Comparison of ENCODE assay signal across 12 mouse cellular contexts in genomic region chr2:115723452-115723851, GRCm38 (mm10).
DNase-seq lines count a peak whose midpoint lies in the region; ATAC-seq and TF ChIP-seq lines count a peak whose summit lies in the region.
"Had no signal": no experiment of that assay in that cellular context is flagged by ENCODE, and none has a peak within 500 bp of the region (broad histone marks: within the 10 kb centered on the region; RNA-seq: fewer than 3 reads in every experiment).

No protein-coding gene starts in this region.

- H3K4me1 ChIP-seq in hindbrain, embryonic 10.5 days (replicated peaks), result peaks cover 42% of the 10 kb centered on the region
- H3K4me1 ChIP-seq in hindbrain, embryonic 16.5 days (ENCODE audit: control insufficient read depth, insufficient read depth, low read depth, low read length), result no peaks in the 10 kb centered on the region
- H3K4me1 ChIP-seq in neural tube, embryonic 12.5 days, result peaks cover 8% of the 10 kb centered on the region
- H3K4me1 ChIP-seq in forebrain, postnatal 0 days (ENCODE audit: insufficient read depth), result peaks cover 8% of the 10 kb centered on the region; the same call in 1 of the 2 replicates
- peaks cover 13% of the 10 kb centered on the region; the same call in 1 of the 2 replicates for H3K4me1 ChIP-seq in stomach, embryonic 16.5 days (ENCODE audit: control insufficient read depth, insufficient read depth, low read length)

- ATAC-seq in hindbrain, embryonic 16.5 days, result no peak
- peak; percentile 76 for ATAC-seq in neural tube, embryonic 12.5 days (ENCODE audit: low FRiP score, low read depth)
- ATAC-seq in forebrain, postnatal 0 days, result no peak
- peak; percentile 21; the same call in 1 of the 2 replicates for ATAC-seq in stomach, embryonic 16.5 days (ENCODE audit: insufficient read depth, low FRiP score)
- ATAC-seq in cerebellum, adult (ENCODE audit: insufficient number of reproducible peaks, low FRiP score, low TSS enrichment), result no peak
- ATAC-seq: liver, postnatal 0 days had no signal

- H3K9ac ChIP-seq in hindbrain, embryonic 16.5 days (ENCODE audit: low read depth, low read length), result no peak overlapping the region
- no peak overlapping the region for H3K9ac ChIP-seq in neural tube, embryonic 12.5 days
- no peak overlapping the region for H3K9ac ChIP-seq in forebrain, postnatal 0 days
- H3K9ac ChIP-seq in stomach, embryonic 16.5 days (ENCODE audit: low read length), result no peak overlapping the region
- H3K9ac ChIP-seq: heart, embryonic 12.5 days; liver, postnatal 0 days had no signal

- peaks cover 9% of the 10 kb centered on the region for H3K9me3 ChIP-seq in hindbrain, embryonic 10.5 days
- H3K9me3 ChIP-seq in hindbrain, embryonic 16.5 days (ENCODE audit: control insufficient read depth, low read length), result no peaks in the 10 kb centered on the region
- H3K9me3 ChIP-seq in neural tube, embryonic 12.5 days, result peaks cover 5% of the 10 kb centered on the region; the same call in 1 of the 2 replicates
- 0 out of 2 replicates have a peak, but pooled peaks cover 3% of the 10 kb centered on the region for H3K9me3 ChIP-seq in forebrain, postnatal 0 days (ENCODE audit: low read length)
- H3K9me3 ChIP-seq in stomach, embryonic 16.5 days (replicated peaks; ENCODE audit: control insufficient read depth, low read length), result peaks cover 8% of the 10 kb centered on the region; the same call in 1 of the 2 replicates

- no peak overlapping the region for H3K4me2 ChIP-seq in hindbrain, embryonic 16.5 days (ENCODE audit: low read length)
- no peak overlapping the region for H3K4me2 ChIP-seq in neural tube, embryonic 12.5 days (replicated peaks)
- H3K4me2 ChIP-seq in forebrain, postnatal 0 days (ENCODE audit: low read depth), result no peak overlapping the region
- H3K4me2 ChIP-seq in stomach, embryonic 16.5 days (ENCODE audit: low read depth, low read length), result no peak overlapping the region
- H3K4me2 ChIP-seq: heart, embryonic 12.5 days had no signal

- no peaks in the 10 kb centered on the region for H3K27me3 ChIP-seq in hindbrain, embryonic 10.5 days (ENCODE audit: insufficient read depth, poor library complexity, severe bottlenecking)
- H3K27me3 ChIP-seq in hindbrain, embryonic 16.5 days (replicated peaks; ENCODE audit: control insufficient read depth, insufficient read depth, low read length), result no peaks in the 10 kb centered on the region
- H3K27me3 ChIP-seq in neural tube, embryonic 12.5 days (replicated peaks), result no peaks in the 10 kb centered on the region
- H3K27me3 ChIP-seq in forebrain, postnatal 0 days (ENCODE audit: insufficient read depth, low read length), result no peaks in the 10 kb centered on the region
- H3K27me3 ChIP-seq in stomach, embryonic 16.5 days (ENCODE audit: control insufficient read depth, insufficient read depth, low read length), result no peaks in the 10 kb centered on the region
- H3K27me3 ChIP-seq: heart, embryonic 12.5 days had no signal

- no peak overlapping the region for H3K4me3 ChIP-seq in hindbrain, embryonic 10.5 days
- H3K4me3 ChIP-seq in hindbrain, embryonic 16.5 days (ENCODE audit: low read length), result no peak overlapping the region
- no peak overlapping the region for H3K4me3 ChIP-seq in neural tube, embryonic 12.5 days
- H3K4me3 ChIP-seq in forebrain, postnatal 0 days (ENCODE audit: low read depth, low read length), result no peak overlapping the region
- no peak overlapping the region for H3K4me3 ChIP-seq in stomach, embryonic 16.5 days (replicated peaks; ENCODE audit: low read length)
- H3K4me3 ChIP-seq: heart, embryonic 12.5 days had no signal

- peak overlapping the region; percentile 23; the same call in 1 of the 2 replicates for H3K27ac ChIP-seq in hindbrain, embryonic 10.5 days
- H3K27ac ChIP-seq in hindbrain, embryonic 16.5 days (ENCODE audit: low read depth, low read length), result no peak overlapping the region
- no peak overlapping the region for H3K27ac ChIP-seq in neural tube, embryonic 12.5 days
- no peak overlapping the region; the same call in 1 of the 2 replicates for H3K27ac ChIP-seq in forebrain, postnatal 0 days (ENCODE audit: low read depth, low read length)
- no peak overlapping the region for H3K27ac ChIP-seq in stomach, embryonic 16.5 days (ENCODE audit: low read length)

- 21% methylated on average over 8 of the region's 8 CpGs for WGBS in hindbrain, embryonic 10.5 days
- WGBS in hindbrain, embryonic 16.5 days, result 15% methylated on average over 8 of the region's 8 CpGs
- 14% methylated on average over 8 of the region's 8 CpGs for WGBS in neural tube, embryonic 12.5 days
- 12% methylated on average over 8 of the region's 8 CpGs for WGBS in forebrain, postnatal 0 days
- WGBS in stomach, embryonic 16.5 days, result 37% methylated on average over 8 of the region's 8 CpGs

- no peak for DNase-seq in hindbrain, embryonic 10.5 days (ENCODE audit: low spot score)
- no peak for DNase-seq in neural tube, embryonic 10.5 days (ENCODE audit: extremely low spot score, low spot score)
- DNase-seq in forebrain, postnatal 0 days, result peak; percentile 30
- DNase-seq in frontal cortex, postnatal 25 days (ENCODE audit: low spot score in 2 of 2), result no peak
- DNase-seq: cerebellum, adult 11-12 months; liver, postnatal 0 days; right cerebral cortex, adult 18-20 months had no signal

- TF ChIP-seq CTCF in forebrain, postnatal 0 days (IDR thresholded peaks at IDR 0.05; ENCODE audit: low read depth), result no peak

- peaks cover 22% of the 10 kb centered on the region for H3K36me3 ChIP-seq in hindbrain, embryonic 10.5 days
- H3K36me3 ChIP-seq in hindbrain, embryonic 16.5 days (ENCODE audit: control insufficient read depth, insufficient read depth, low read length), result no peaks in the 10 kb centered on the region
- 0 out of 2 replicates have a peak, but pooled peaks cover 2% of the 10 kb centered on the region for H3K36me3 ChIP-seq in neural tube, embryonic 12.5 days
- H3K36me3 ChIP-seq in forebrain, postnatal 0 days (ENCODE audit: insufficient read depth), result no peaks in the 10 kb centered on the region
- H3K36me3 ChIP-seq in stomach, embryonic 16.5 days (ENCODE audit: control insufficient read depth, insufficient read depth, low read length), result peaks cover 4% of the 10 kb centered on the region; the same call in 1 of the 2 replicates

Comparison
In these comparisons a context has a peak if more than half of its experiments do, and no peak if none do; other contexts are left out.
1. ATAC-seq: peak in neural tube, embryonic 12.5 days (single experiment) and stomach, embryonic 16.5 days (single experiment); none in hindbrain, embryonic 16.5 days (single experiment), forebrain, postnatal 0 days (single experiment) and cerebellum, adult (single experiment).